Mouse (Mus musculus) MN1 (cell line): ENCODE results near the gene Ephb4.

ENCODE experiments used
- DNase-seq: peaks from one replicate; pipeline ENCODE4 v3.0.0-alpha.2; 2016; ENCODE audit warnings: low spot score

Ephb4 gene

GRCm38 (mm10) chr5:137369665-137370064 lies 19.8 kb downstream of the Ephb4 start:
- no peak for DNase-seq

DNA sequence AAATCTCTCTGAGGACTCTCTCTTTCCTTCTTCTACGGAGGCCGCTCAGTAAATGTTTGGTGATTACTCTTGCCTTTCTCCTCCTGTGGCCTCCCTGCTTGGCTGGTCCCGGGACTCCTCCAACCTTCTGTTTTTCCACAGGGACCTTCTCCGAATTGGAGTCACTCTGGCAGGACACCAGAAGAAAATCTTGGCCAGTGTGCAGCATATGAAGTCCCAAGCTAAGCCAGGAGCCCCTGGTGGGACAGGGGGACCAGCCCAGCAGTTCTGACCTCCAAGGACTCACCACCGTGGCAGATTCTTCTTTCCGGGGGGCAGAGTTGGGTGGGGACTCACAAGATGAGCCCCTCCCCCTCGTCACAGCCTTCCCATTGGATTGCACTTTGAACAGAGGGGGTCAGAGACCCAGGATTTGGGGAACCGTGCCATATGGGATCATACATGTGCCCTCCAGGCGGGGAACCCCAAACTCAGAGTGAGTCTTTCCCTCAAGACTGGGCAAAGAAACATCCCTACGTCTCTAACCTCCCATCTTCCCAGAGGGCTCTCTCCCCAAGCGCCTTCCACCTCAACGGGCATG lies 23.6 kb downstream of the Ephb4 start:
- DNase-seq, result no peak

GRCm38 (mm10) chr5:137374521-137375080 lies 24.7 kb downstream of the Ephb4 start:
- DNase-seq, result peak; percentile 26

DNA sequence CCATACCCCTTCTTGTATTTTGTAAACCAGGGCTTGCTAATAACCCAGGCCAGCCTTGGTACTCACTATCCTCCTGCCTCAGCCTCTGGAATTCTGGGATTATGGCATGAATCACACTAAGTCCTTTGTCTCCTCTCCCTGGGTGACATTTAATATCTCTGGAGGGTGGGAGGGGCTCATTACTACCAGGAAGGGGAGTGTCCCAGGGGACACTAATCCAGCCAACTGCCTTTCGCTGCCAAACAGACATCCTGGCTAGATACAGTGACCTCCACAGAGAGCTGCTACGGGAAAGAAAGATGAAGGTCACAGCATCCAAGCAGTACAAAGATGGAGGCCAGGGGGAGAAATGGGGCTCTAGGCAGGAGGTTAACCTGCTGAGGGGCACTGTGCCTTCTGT lies 25.7 kb downstream of the Ephb4 start:
- peak; percentile 86 for DNase-seq

- DNase-seq, result peak; percentile 84
Observed at GRCm38 (mm10) chr5:137376198-137376597, 26.3 kb downstream of the Ephb4 start.

- peak; percentile 43 for DNase-seq
Observed at GRCm38 (mm10) chr5:137376722-137377121, 26.8 kb downstream of the Ephb4 start.

GRCm38 (mm10) chr5:137377176-137377575 lies 27.3 kb downstream of the Ephb4 start:
- DNase-seq, result peak; percentile 38

GRCm38 (mm10) chr5:137377603-137378002 lies 27.7 kb downstream of the Ephb4 start:
- DNase-seq, result no peak

- DNase-seq, result peak; percentile 65
Observed at GRCm38 (mm10) chr5:137381152-137381551, 31.2 kb downstream of the Ephb4 start.

DNA sequence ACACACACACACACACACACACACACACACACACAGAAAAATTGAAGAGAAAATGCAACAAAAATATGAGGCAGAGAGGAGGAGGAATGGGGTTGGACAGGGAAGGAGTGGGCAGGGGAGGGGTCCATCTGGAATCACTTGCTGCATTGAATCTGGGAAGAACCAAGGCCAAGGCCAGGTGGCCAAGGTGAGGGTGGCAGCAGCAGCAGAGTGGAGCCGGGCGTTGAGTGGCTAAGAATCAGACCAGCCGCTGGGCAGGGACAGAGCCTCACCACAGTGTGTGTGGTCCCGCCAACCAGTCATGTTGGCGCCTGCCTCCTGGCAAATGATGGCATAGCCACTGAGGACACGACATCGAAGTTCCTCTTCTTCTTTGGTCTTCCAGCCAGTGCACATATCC lies 33.5 kb downstream of the Ephb4 start:
- DNase-seq, result no peak

DNA sequence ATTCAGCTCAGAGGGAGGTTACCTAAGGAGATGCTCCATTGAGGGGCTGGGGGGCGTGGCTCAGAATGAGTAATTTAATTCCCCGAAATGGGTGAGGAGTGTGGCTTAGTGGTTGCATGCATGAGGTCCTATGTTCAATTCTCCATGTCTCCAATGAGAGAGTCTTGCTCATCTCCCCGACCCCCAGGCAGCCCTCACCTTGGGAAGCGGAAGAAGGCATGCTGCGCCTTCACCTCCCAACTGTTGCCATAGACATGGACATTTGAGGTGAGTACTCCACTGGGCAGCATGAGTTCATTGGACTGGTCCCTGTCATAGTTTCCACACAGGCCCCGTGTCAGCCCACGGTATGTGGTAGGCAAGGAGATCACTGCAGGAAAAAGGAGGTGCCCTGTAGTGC lies 36.8 kb downstream of the Ephb4 start:
- no peak for DNase-seq

DNA sequence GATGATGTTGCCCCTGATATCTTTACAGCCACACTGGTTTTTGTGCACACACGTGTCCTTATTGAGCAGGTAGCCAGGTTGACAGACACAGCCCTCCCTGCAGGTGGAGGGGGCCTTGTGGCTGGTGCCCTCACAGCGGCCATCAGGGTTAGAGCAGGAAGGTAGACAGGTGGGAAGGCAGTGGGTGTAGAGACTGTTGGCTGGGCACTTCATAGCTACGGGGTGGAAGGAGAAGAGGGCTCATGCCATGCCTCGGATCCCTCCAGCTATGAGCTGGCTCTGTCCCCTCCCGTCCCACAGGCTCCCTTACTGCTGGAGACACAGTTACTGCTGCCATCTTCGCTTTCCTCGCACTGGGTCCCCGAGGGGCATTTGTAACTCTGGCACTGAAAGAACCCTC lies 41.7 kb downstream of the Ephb4 start:
- no peak for DNase-seq

GRCm38 (mm10) chr5:137394456-137394855 lies 44.5 kb downstream of the Ephb4 start:
- DNase-seq, result no peak

DNA sequence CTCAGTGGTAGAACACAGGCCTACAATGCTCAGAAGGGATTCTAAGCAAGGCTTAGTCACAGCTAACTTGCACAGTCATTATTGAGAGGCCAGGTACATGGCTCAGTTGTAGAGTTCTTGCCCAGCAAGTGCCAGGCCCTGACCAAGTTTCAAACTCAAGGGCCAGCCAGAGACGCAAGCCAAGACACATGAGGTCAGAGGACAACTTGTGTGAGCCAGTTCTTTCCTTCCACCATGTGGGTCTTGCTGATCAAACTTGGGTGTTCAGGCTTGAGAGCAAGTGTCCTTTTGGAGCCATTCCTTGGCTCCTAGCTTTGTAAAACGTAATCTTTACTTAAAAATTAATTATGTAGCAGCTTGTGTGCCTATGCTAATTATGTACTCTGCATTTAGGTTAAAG lies 54.2 kb downstream of the Ephb4 start:
- no peak for DNase-seq

GRCm38 (mm10) chr5:137409451-137409850 lies 59.5 kb downstream of the Ephb4 start:
- no peak for DNase-seq

- DNase-seq, result no peak
Observed at GRCm38 (mm10) chr5:137410066-137410465, 60.2 kb downstream of the Ephb4 start.

- no peak for DNase-seq
Observed at GRCm38 (mm10) chr5:137410549-137410948, 60.6 kb downstream of the Ephb4 start.

GRCm38 (mm10) chr5:137411235-137411634 lies 61.3 kb downstream of the Ephb4 start:
- no peak for DNase-seq

DNA sequence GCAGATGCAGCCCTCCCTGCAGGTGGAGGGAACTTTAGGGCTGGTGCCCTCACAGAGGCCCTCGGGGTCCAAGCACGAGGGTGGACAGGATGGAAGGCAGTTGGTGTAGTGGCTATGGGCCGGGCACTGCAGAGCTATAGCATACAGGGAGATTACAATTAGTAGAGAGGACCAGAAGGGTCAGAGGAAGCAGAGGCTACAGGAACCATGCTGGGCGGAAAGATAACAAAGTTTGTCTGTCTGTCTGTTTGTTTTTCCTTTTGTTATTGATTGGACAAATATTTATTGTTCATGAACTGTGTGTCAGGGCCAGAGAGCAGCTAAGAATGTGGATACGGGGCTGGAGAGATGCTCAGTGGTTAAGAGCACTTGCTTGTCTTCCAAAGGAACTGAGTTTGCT lies 64.3 kb downstream of the Ephb4 start:
- no peak for DNase-seq

DNA sequence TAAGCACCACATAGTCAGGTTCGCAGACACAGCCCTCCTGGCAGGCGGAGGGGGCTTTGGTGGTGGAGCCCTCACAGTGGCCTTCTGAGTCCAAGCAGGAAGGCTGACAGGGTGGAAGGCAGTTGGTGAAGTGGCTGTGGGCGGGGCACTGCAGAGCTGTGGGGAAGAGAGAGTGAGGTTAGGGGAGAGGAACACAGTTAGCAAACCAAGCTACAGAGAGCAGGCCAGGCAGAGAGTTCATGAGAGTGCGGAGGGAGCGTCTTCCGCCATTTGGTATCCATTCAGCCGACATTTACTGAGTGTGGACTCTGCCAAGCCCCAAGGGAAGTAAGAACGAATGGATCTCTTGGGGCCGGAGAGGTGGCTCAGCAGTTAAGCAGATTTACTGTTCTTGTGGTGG lies 69.2 kb downstream of the Ephb4 start:
- DNase-seq, result no peak

- no peak for DNase-seq
Observed at GRCm38 (mm10) chr5:137419841-137420240, 69.9 kb downstream of the Ephb4 start.

DNA sequence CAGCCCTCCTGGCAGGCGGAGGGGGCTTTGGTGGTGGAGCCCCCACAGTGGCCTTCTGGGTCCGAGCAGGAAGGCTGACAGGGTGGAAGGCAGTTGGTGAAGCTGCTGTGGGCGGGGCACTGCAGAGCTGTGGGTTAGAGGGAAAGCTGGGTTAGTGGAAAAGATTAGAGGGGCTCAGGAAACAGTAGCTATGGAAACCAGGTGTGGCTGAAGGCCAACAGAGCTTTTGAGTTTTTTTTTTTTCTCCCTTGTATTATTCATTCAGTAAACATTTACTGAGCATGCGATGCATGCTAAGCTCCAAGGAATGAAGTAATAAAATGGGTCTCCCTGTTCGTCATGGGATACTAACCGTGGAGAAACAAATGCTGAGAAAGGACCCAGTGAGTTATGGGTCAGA lies 75.7 kb downstream of the Ephb4 start:
- DNase-seq, result no peak
